Mouse (Mus musculus) embryonic facial prominence, embryonic 15.5 days (tissue): Measurements from ENCODE around the gene Nrg4. TPM values are rescaled to one million over a fixed set of nuclear protein-coding genes. Genes with fewer than 3 reads are reported as not detected.

Experiments used
- ATAC-seq: fragments of 200-750 bp; cut with Nextera tagmentation; 2 replicates; pipeline ENCODE4 v1.8.0; 2017; ENCODE audit warnings: low read depth, moderate TSS enrichment; ENCODE audit not compliant: insufficient number of reproducible peaks, low FRiP score, low TSS enrichment
- H3K27ac ChIP-seq: fragments of 300-500 bp; sonication (generic); replicated peaks from 2 replicates; pipeline ENCODE4 v1.5.1; 2015; ENCODE audit warnings: mild to moderate bottlenecking, inconsistent platforms
- H3K27me3 ChIP-seq: fragments of 300-500 bp; sonication (generic); 2 replicates; pipeline ENCODE4 v1.6.1; 2015; ENCODE audit warnings: inconsistent platforms
- H3K36me3 ChIP-seq: fragments of 300-500 bp; sonication (generic); 2 replicates; pipeline ENCODE4 v1.6.1; 2015; ENCODE audit warnings: mild to moderate bottlenecking, inconsistent platforms
- H3K4me1 ChIP-seq: fragments of 300-500 bp; sonication (generic); 2 replicates; pipeline ENCODE4 v1.6.1; 2015; ENCODE audit warnings: inconsistent platforms
- H3K4me2 ChIP-seq: fragments of 300-500 bp; sonication (generic); replicated peaks from 2 replicates; pipeline ENCODE4 v1.6.1; 2015; ENCODE audit warnings: mild to moderate bottlenecking, inconsistent platforms
- H3K4me3 ChIP-seq: fragments of 300-500 bp; sonication (generic); replicated peaks from 2 replicates; pipeline ENCODE4 v1.5.1; 2015; ENCODE audit warnings: mild to moderate bottlenecking, inconsistent platforms
- H3K9ac ChIP-seq: fragments of 300-500 bp; sonication (generic); 2 replicates; pipeline ENCODE4 v1.6.1; 2015; ENCODE audit warnings: inconsistent platforms
- H3K9me3 ChIP-seq: fragments of 300-500 bp; sonication (generic); replicated peaks from 2 replicates; pipeline ENCODE4 v1.6.1; 2016; ENCODE audit warnings: inconsistent platforms
- WGBS: fragments of 180-500 bp; shearing (Covaris S2); methylation state at CpG from one replicate; pipeline ENCODE4 v1.1.7; 2015; 5-methylcytosine and 5-hydroxymethylcytosine counted together
- polyA plus RNA-seq: library from polyadenylated mRNA; unstranded; fragments of >200 nt; fragmentation: Nextera tagmentation; extraction: Ambion mirVana; gene quantifications from 2 replicates; pipeline ENCODE4 v1.2.1, GENCODE M21; 2015

The Nrg4 gene
- polyA plus RNA-seq, 1 experiment from 2014 or later: 1.5 TPM

GRCm38 (mm10) chr9:55313619-55314261, 12.9 kb downstream of the Nrg4 start:
- Histone ChIP-seq H3K9ac (no peak overlapping the region), H3K4me1 (no peaks in the 10 kb centered on the region)
- 54% methylated on average over 12 of the region's 12 CpGs for WGBS

GRCm38 (mm10) chr9:55311560-55311959, 15.1 kb downstream of the Nrg4 start:
- H3K4me1 ChIP-seq: no peaks in the 10 kb centered on the region
- no peak overlapping the region for H3K4me3 ChIP-seq
- WGBS: 13% methylated on average over 5 of the region's 5 CpGs
- no peaks in the 10 kb centered on the region for H3K27me3 ChIP-seq
- no peak overlapping the region for H3K27ac ChIP-seq
- H3K9ac ChIP-seq: no peak overlapping the region
- no peaks in the 10 kb centered on the region for H3K36me3 ChIP-seq
- no peaks in the 10 kb centered on the region for H3K9me3 ChIP-seq
- no peak for ATAC-seq
- H3K4me2 ChIP-seq: no peak overlapping the region

More at GRCm38 (mm10) chr9:55313619-55314261, 12.9 kb downstream of the Nrg4 start:
- H3K27me3 ChIP-seq: no peaks in the 10 kb centered on the region
- no peak overlapping the region for H3K27ac ChIP-seq
- H3K4me3 ChIP-seq: no peak overlapping the region
- no peak for ATAC-seq
- H3K9me3 ChIP-seq: no peaks in the 10 kb centered on the region
- no peaks in the 10 kb centered on the region for H3K36me3 ChIP-seq
- no peak overlapping the region for H3K4me2 ChIP-seq

GRCm38 (mm10) chr9:55308455-55308854, 18.2 kb downstream of the Nrg4 start:
- Histone ChIP-seq H3K9me3 (no peaks in the 10 kb centered on the region), H3K27me3 (no peaks in the 10 kb centered on the region), H3K36me3 (no peaks in the 10 kb centered on the region), H3K27ac (no peak overlapping the region), H3K4me3 (no peak overlapping the region), H3K9ac (no peak overlapping the region), H3K4me2 (no peak overlapping the region), H3K4me1 (no peaks in the 10 kb centered on the region)
- ATAC-seq: no peak
- 80% methylated on average over 5 of the region's 5 CpGs for WGBS

- no peaks in the 10 kb centered on the region for H3K36me3 ChIP-seq
- no peak overlapping the region for H3K4me3 ChIP-seq
- WGBS: 59% methylated on average over 5 of the region's 5 CpGs
- no peaks in the 10 kb centered on the region for H3K4me1 ChIP-seq
- no peak overlapping the region for H3K4me2 ChIP-seq
- H3K27me3 ChIP-seq: no peaks in the 10 kb centered on the region
- H3K27ac ChIP-seq: no peak overlapping the region
- ATAC-seq: no peak
- no peaks in the 10 kb centered on the region for H3K9me3 ChIP-seq
- no peak overlapping the region for H3K9ac ChIP-seq
These were observed 19.1 kb downstream of the Nrg4 start for GRCm38 (mm10) chr9:55307557-55307956.

GRCm38 (mm10) chr9:55307066-55307465, 19.6 kb downstream of the Nrg4 start:
- H3K4me1 ChIP-seq: no peaks in the 10 kb centered on the region
- H3K27ac ChIP-seq: no peak overlapping the region
- no peak for ATAC-seq
- no peaks in the 10 kb centered on the region for H3K27me3 ChIP-seq
- no peaks in the 10 kb centered on the region for H3K36me3 ChIP-seq
- H3K9me3 ChIP-seq: no peaks in the 10 kb centered on the region
- no peak overlapping the region for H3K4me2 ChIP-seq
- H3K9ac ChIP-seq: no peak overlapping the region
- H3K4me3 ChIP-seq: no peak overlapping the region
- WGBS: 54% methylated on average over 2 of the region's 2 CpGs

GRCm38 (mm10) chr9:55296221-55296620, 30.4 kb downstream of the Nrg4 start:
- Histone ChIP-seq H3K4me2 (no peak overlapping the region), H3K27ac (no peak overlapping the region), H3K9me3 (0 out of 2 replicates have a peak, but pooled peaks cover 3% of the 10 kb centered on the region), H3K27me3 (no peaks in the 10 kb centered on the region), H3K4me3 (no peak overlapping the region), H3K9ac (no peak overlapping the region), H3K36me3 (no peaks in the 10 kb centered on the region), H3K4me1 (no peaks in the 10 kb centered on the region)
- WGBS: 61% methylated on average over 2 of the region's 2 CpGs
- ATAC-seq: no peak

GRCm38 (mm10) chr9:55291966-55292365, 34.7 kb downstream of the Nrg4 start:
- no peaks in the 10 kb centered on the region for H3K36me3 ChIP-seq
- no peak overlapping the region for H3K9ac ChIP-seq
- no peaks in the 10 kb centered on the region for H3K4me1 ChIP-seq
- H3K4me3 ChIP-seq: no peak overlapping the region
- no peak overlapping the region for H3K27ac ChIP-seq
- WGBS: 89% methylated on average over 4 of the region's 4 CpGs
- ATAC-seq: no peak
- H3K9me3 ChIP-seq: 0 out of 2 replicates have a peak, but pooled peaks cover 3% of the 10 kb centered on the region
- H3K4me2 ChIP-seq: no peak overlapping the region
- no peaks in the 10 kb centered on the region for H3K27me3 ChIP-seq

- Histone ChIP-seq H3K4me2 (no peak overlapping the region), H3K9ac (no peak overlapping the region), H3K27me3 (no peaks in the 10 kb centered on the region), H3K4me1 (no peaks in the 10 kb centered on the region), H3K36me3 (no peaks in the 10 kb centered on the region), H3K9me3 (no peaks in the 10 kb centered on the region), H3K27ac (no peak overlapping the region), H3K4me3 (no peak overlapping the region)
- ATAC-seq: no peak
- WGBS: 58% methylated on average over 3 of the region's 3 CpGs
These were observed 37.0 kb downstream of the Nrg4 start for GRCm38 (mm10) chr9:55289475-55290198.

- Histone ChIP-seq H3K4me1 (0 out of 2 replicates have a peak, but pooled peaks cover 3% of the 10 kb centered on the region), H3K27ac (no peak overlapping the region), H3K9me3 (no peaks in the 10 kb centered on the region), H3K9ac (no peak overlapping the region), H3K36me3 (no peaks in the 10 kb centered on the region), H3K27me3 (no peaks in the 10 kb centered on the region), H3K4me2 (no peak overlapping the region), H3K4me3 (no peak overlapping the region)
- WGBS: 75% methylated on average over 3 of the region's 3 CpGs
- ATAC-seq: no peak
These were observed 41.4 kb downstream of the Nrg4 start for GRCm38 (mm10) chr9:55285197-55285596.

- Histone ChIP-seq H3K4me1 (0 out of 2 replicates have a peak, but pooled peaks cover 3% of the 10 kb centered on the region), H3K4me3 (no peak overlapping the region; the same call in 1 of the 2 replicates), H3K4me2 (peak overlapping the region; percentile 35), H3K36me3 (no peaks in the 10 kb centered on the region), H3K27me3 (no peaks in the 10 kb centered on the region), H3K9ac (no peak overlapping the region), H3K27ac (no peak overlapping the region), H3K9me3 (no peaks in the 10 kb centered on the region)
- ATAC-seq: no peak
- 5% methylated on average over 14 of the region's 14 CpGs for WGBS
These were observed 43.1 kb downstream of the Nrg4 start for GRCm38 (mm10) chr9:55283516-55283915.

GRCm38 (mm10) chr9:55279114-55279825, 47.4 kb downstream of the Nrg4 start:
- Histone ChIP-seq H3K27me3 (no peaks in the 10 kb centered on the region), H3K4me2 (no peak overlapping the region), H3K36me3 (no peaks in the 10 kb centered on the region), H3K9ac (no peak overlapping the region), H3K9me3 (no peaks in the 10 kb centered on the region), H3K27ac (no peak overlapping the region), H3K4me1 (0 out of 2 replicates have a peak, but pooled peaks cover 3% of the 10 kb centered on the region), H3K4me3 (no peak overlapping the region)
- ATAC-seq: no peak
- WGBS: 75% methylated on average over 8 of the region's 8 CpGs
